Mouse (Mus musculus): ENCODE measurements around the gene Grid1. TPM values are rescaled to one million over a fixed set of nuclear protein-coding genes. Genes with fewer than 3 reads are reported as not detected.

The Grid1 gene
- polyA plus RNA-seq (2015; fragmentation: Nextera tagmentation; extraction: Ambion mirVana), result 0.19 and 0.40 TPM in 2 replicates

DNA sequence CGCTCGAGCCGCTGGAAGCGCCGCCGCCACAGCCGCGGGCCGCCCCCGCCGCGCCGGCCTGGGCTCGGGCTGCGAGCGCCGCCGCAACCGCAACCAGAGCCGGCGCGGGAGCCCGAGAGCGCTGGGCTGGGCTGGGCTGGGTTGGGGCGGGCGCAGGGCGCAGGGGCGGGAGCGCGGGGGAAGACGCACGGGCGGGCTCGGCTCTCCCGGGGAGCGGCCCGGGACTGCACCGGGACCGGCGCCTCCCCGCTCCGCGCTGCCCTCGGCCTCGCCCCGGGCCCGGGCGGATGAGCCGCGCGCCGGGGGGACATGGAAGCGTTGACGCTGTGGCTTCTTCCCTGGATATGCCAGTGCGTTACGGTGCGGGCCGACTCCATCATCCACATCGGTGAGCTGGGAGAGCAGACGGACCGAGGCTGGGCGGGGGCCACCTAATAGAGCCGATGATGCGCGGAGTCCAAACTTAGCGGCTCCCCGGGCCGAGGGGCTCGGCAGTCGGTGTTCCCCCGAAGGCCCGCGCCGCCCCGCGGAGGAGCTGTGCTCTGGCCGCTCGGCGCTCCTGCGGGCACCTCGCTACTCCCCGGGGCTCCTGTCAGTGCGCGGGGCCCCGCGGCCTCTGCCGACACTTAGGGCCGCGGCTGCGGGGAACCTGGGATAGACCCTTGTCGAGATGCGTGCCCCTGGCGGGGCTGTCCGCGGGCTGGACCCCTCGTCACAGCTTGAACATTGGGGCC lies at the start of gene Grid1:
Grid1 (plus strand) TSS at position 190 of the 734 bp plus-strand sequence.
- under 1% methylated on average over 87 of the region's 96 CpGs for WGBS
- H3K4me1 ChIP-seq, result peaks cover 18% of the 10 kb centered on the region
- ATAC-seq (ENCODE audit: borderline replicate concordance, extremely low read depth, low FRiP score, low TSS enrichment), result peak; percentile 44; the same call in 1 of the 2 replicates

DNA sequence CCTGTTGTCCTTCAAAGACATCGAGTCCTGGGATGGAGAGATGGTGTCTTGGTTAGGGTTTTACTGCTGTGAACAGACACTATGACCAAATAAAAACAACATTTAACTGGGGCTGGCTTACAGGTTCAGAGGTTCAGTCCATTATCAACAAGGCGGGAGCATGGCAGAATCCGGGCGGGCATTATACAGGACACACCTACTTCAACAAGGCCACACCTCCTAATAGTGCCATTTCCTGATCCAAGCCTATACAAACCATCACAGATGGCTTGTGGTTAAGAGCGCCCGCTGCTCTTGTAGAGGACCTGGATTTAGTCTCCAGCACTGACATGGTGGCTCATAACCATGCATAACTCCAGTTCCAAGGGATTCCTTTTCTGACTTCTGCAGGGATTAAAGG lies 49.4 kb upstream of the Grid1 start:
- no peak overlapping the region for H3K4me2 ChIP-seq
- H3K9ac ChIP-seq, result no peak overlapping the region
- peaks cover 13% of the 10 kb centered on the region for H3K4me1 ChIP-seq
- WGBS, result 82% methylated on average over 6 of the region's 6 CpGs
- H3K9me3 ChIP-seq, result no peaks in the 10 kb centered on the region
- H3K27ac ChIP-seq, result no peak overlapping the region
- peaks cover 21% of the 10 kb centered on the region for H3K27me3 ChIP-seq
- no peaks in the 10 kb centered on the region for H3K36me3 ChIP-seq
- no peak for ATAC-seq (ENCODE audit: borderline replicate concordance, extremely low read depth, low FRiP score, low TSS enrichment)
- H3K4me3 ChIP-seq, result no peak overlapping the region

More for the DNA sequence above, at the start of gene Grid1:
- Histone ChIP-seq H3K4me3 (peak within 1 kb of the TSS; percentile 45), H3K9me3 (no peaks in the 10 kb centered on the region), H3K4me2 (peak within 1 kb of the TSS; percentile 75), H3K27ac (no peak within 1 kb of the TSS), H3K27me3 (peaks cover 88% of the 10 kb centered on the region), H3K9ac (peak within 1 kb of the TSS; percentile 2; the same call in 1 of the 2 replicates), H3K36me3 (no peaks in the 10 kb centered on the region)

GRCm38 (mm10) chr14:34771601-34772000 lies 48.3 kb upstream of the Grid1 start:
- peaks cover 13% of the 10 kb centered on the region for H3K4me1 ChIP-seq
- no peaks in the 10 kb centered on the region for H3K36me3 ChIP-seq
- H3K9ac ChIP-seq, result no peak overlapping the region
- no peak for ATAC-seq (ENCODE audit: borderline replicate concordance, extremely low read depth, low FRiP score, low TSS enrichment)
- no peaks in the 10 kb centered on the region for H3K9me3 ChIP-seq
- H3K4me3 ChIP-seq, result no peak overlapping the region
- H3K27ac ChIP-seq, result no peak overlapping the region
- H3K27me3 ChIP-seq, result peaks cover 21% of the 10 kb centered on the region
- no peak overlapping the region for H3K4me2 ChIP-seq
- WGBS, result 35% methylated on average over 9 of the region's 9 CpGs

- Histone ChIP-seq H3K9ac (no peak overlapping the region), H3K36me3 (no peaks in the 10 kb centered on the region), H3K9me3 (no peaks in the 10 kb centered on the region), H3K4me3 (no peak overlapping the region), H3K4me2 (no peak overlapping the region), H3K4me1 (peaks cover 13% of the 10 kb centered on the region), H3K27me3 (peaks cover 21% of the 10 kb centered on the region), H3K27ac (no peak overlapping the region)
- 55% methylated on average over 7 of the region's 7 CpGs for WGBS
- no peak for ATAC-seq (ENCODE audit: borderline replicate concordance, extremely low read depth, low FRiP score, low TSS enrichment)
Measured at GRCm38 (mm10) chr14:34772132-34772531, 47.8 kb upstream of the Grid1 start.

DNA sequence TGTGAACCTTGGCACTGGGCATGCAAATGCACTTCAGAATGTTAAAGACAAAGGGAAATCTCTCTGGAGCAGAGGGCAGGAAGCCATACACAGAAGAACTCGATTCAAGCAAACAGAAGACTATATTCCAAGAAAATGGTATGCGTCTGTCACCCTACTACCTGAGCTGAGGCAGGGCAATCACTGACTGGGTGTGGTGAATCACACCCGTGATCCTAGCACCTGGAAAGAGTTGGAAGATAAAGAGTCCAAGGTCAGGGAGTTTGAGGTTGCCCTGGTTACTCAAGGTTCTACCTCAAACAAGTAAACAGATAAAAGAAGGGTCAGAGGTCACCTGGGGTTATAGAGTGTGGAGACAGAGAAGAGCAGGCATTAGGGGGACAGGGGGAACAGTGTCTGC lies 46.2 kb upstream of the Grid1 start:
- ATAC-seq (ENCODE audit: borderline replicate concordance, extremely low read depth, low FRiP score, low TSS enrichment), result no peak
- H3K27me3 ChIP-seq, result peaks cover 21% of the 10 kb centered on the region
- no peaks in the 10 kb centered on the region for H3K36me3 ChIP-seq
- H3K27ac ChIP-seq, result no peak overlapping the region
- no peak overlapping the region for H3K4me3 ChIP-seq
- no peak overlapping the region for H3K4me2 ChIP-seq
- H3K4me1 ChIP-seq, result peaks cover 8% of the 10 kb centered on the region
- no peak overlapping the region for H3K9ac ChIP-seq
- 56% methylated on average over 3 of the region's 3 CpGs for WGBS
- H3K9me3 ChIP-seq, result no peaks in the 10 kb centered on the region

DNA sequence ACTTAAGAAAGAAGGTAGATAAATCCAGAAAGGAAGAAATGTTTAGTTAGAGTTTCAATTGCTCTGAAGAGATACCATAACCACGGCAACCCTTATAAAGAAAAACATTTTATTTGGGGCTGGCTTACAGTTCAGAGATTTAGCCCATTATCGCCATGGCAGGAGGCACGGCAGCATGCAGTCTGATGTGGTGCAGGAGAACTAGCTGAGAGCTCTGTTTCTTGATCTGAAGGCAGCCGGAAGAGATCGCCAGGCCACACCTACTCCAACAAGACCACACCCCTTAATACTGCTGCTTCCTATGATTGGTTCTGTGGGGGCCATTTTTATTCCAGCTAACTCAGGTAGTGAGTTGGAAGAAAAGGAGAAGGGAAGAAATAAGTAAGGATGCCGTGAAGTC lies 45.7 kb upstream of the Grid1 start:
- Histone ChIP-seq H3K36me3 (no peaks in the 10 kb centered on the region), H3K4me1 (peaks cover 3% of the 10 kb centered on the region), H3K9ac (no peak overlapping the region), H3K4me3 (no peak overlapping the region), H3K4me2 (no peak overlapping the region), H3K27me3 (peaks cover 19% of the 10 kb centered on the region), H3K9me3 (no peaks in the 10 kb centered on the region), H3K27ac (no peak overlapping the region)
- 76% methylated on average over 6 of the region's 6 CpGs for WGBS
- no peak for ATAC-seq (ENCODE audit: borderline replicate concordance, extremely low read depth, low FRiP score, low TSS enrichment)

- no peak overlapping the region for H3K9ac ChIP-seq
- ATAC-seq (ENCODE audit: borderline replicate concordance, extremely low read depth, low FRiP score, low TSS enrichment), result no peak
- H3K4me3 ChIP-seq, result no peak overlapping the region
- H3K4me1 ChIP-seq, result no peaks in the 10 kb centered on the region
- peaks cover 6% of the 10 kb centered on the region; the same call in 1 of the 2 replicates for H3K27me3 ChIP-seq
- H3K9me3 ChIP-seq, result no peaks in the 10 kb centered on the region
- no peaks in the 10 kb centered on the region for H3K36me3 ChIP-seq
- H3K4me2 ChIP-seq, result no peak overlapping the region
- 82% methylated on average over 12 of the region's 12 CpGs for WGBS
- no peak overlapping the region for H3K27ac ChIP-seq
Measured at GRCm38 (mm10) chr14:34776719-34777385, 43.1 kb upstream of the Grid1 start.

GRCm38 (mm10) chr14:34777810-34778209 lies 42.1 kb upstream of the Grid1 start:
- Histone ChIP-seq H3K9me3 (no peaks in the 10 kb centered on the region), H3K27me3 (no peaks in the 10 kb centered on the region), H3K27ac (no peak overlapping the region), H3K4me3 (no peak overlapping the region), H3K4me1 (no peaks in the 10 kb centered on the region), H3K9ac (no peak overlapping the region), H3K4me2 (no peak overlapping the region), H3K36me3 (no peaks in the 10 kb centered on the region)
- peak; percentile 15; the same call in 1 of the 2 replicates for ATAC-seq (ENCODE audit: borderline replicate concordance, extremely low read depth, low FRiP score, low TSS enrichment)
- WGBS, result 16% methylated on average over 10 of the region's 10 CpGs

- H3K9me3 ChIP-seq, result no peaks in the 10 kb centered on the region
- H3K4me1 ChIP-seq, result no peaks in the 10 kb centered on the region
- ATAC-seq (ENCODE audit: borderline replicate concordance, extremely low read depth, low FRiP score, low TSS enrichment), result no peak
- no peaks in the 10 kb centered on the region for H3K36me3 ChIP-seq
- H3K27ac ChIP-seq, result no peak overlapping the region
- WGBS, result 75% methylated on average over 7 of the region's 7 CpGs
- no peaks in the 10 kb centered on the region for H3K27me3 ChIP-seq
- H3K4me3 ChIP-seq, result no peak overlapping the region
- no peak overlapping the region for H3K9ac ChIP-seq
- H3K4me2 ChIP-seq, result no peak overlapping the region
Measured at GRCm38 (mm10) chr14:34778760-34779159, 41.1 kb upstream of the Grid1 start.

- Histone ChIP-seq H3K27me3 (no peaks in the 10 kb centered on the region), H3K4me2 (no peak overlapping the region), H3K27ac (no peak overlapping the region), H3K4me3 (no peak overlapping the region), H3K4me1 (no peaks in the 10 kb centered on the region), H3K9me3 (no peaks in the 10 kb centered on the region), H3K36me3 (no peaks in the 10 kb centered on the region), H3K9ac (no peak overlapping the region)
- ATAC-seq (ENCODE audit: borderline replicate concordance, extremely low read depth, low FRiP score, low TSS enrichment), result no peak
- WGBS, result 67% methylated on average over 1 of the region's 1 CpGs
Measured at GRCm38 (mm10) chr14:34793406-34794037, 26.4 kb upstream of the Grid1 start.

DNA sequence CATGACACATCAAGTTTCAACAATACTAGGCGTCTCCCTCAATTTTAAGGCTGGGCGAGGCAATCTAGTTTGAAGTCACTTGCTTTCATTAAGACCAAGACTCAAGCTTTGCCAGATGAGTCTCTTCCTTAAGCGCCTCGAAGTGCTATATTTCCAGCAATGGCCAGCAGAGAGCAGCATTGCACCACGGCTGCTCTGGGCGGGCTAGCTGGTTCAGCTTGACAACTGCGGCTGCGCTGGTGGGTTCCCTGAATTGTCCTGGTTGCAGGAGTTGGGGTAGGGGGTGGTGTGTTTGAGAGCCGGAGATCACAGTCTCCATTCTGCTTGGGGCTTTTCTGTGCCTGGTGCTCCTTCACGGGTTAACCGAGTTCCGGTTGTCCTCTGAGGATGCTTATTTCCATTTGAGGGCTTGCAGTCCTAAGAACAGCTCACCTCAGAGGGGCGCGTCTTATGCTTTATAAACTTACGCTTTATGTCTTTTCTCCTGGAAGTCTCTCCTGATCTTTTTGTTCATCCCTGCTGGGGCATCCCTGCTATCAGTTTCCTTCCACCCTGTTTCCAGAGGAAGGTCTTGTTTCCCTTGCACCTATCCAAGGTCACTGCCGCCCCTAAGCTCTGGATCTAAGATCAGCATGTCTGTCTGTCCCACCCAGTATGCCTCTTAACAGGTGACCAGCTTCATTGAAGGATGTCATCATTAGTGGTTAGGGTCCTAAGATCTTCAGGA lies 9.0 kb upstream of the Grid1 start:
- Histone ChIP-seq H3K4me1 (no peaks in the 10 kb centered on the region), H3K4me3 (no peak overlapping the region), H3K9ac (no peak overlapping the region), H3K9me3 (no peaks in the 10 kb centered on the region), H3K27me3 (peaks cover 5% of the 10 kb centered on the region), H3K36me3 (no peaks in the 10 kb centered on the region), H3K4me2 (no peak overlapping the region), H3K27ac (no peak overlapping the region)
- WGBS, result 19% methylated on average over 16 of the region's 16 CpGs
- no peak for ATAC-seq (ENCODE audit: borderline replicate concordance, extremely low read depth, low FRiP score, low TSS enrichment)

Measured in lung, embryonic 15.5 days (tissue).